Mouse (Mus musculus) cerebellum, adult 18-20 months (tissue): ENCODE measurements around the gene Slc38a6.
A peak's percentile ranks its signal among the peaks of the same experiment; 100 is the strongest.

Experiments used
- DNase-seq, 2 experiments: peaks; one replicate each; pipeline ENCODE4 v3.0.0; 2021

Slc38a6 gene

DNA sequence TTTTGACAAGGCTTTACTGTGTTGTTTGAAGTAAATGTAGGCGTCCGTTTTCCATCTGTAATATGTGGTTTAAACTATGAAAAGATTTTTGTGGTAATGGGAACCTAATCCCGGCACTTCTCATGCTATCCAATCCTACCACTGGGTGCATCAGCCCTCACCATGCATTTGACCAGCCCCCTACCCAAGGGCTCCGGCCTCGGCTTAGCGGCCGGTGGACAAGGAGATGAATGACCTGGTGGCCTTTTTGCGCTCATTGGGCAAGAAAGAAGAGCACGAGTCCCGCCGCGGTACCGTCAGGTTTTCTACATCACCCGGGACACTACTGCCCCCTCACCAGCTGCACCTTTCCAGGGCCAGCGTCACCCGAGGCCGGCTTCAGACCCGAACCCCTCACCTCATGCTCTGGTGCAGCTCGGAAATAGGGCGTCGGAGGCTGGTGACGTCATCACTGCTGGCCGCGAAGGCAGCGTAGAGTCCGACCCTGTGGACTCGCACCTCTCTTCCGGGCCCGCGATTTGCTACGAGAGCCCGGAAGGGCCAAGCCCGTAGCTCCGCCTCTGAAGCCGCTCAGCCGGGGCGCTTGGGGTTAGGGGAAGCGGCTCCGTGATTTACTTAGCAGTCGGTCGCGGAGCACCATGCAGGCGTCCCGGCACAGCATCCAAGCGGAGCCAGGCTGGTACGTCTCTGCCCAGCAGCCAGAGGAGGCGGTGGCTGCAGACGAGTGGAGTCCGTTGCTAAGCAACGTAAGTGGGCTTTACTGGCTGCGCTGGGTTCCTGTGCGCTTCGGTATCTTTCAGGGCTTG is at the start of gene Slc38a6, which contains the start of gene Trmt5:
Slc38a6 (plus strand) TSS at position 493 of the 806 bp plus-strand sequence.
Trmt5 (minus strand) TSS at position 424 of the 806 bp plus-strand sequence.
- DNase-seq, result peak; percentile 91

DNA sequence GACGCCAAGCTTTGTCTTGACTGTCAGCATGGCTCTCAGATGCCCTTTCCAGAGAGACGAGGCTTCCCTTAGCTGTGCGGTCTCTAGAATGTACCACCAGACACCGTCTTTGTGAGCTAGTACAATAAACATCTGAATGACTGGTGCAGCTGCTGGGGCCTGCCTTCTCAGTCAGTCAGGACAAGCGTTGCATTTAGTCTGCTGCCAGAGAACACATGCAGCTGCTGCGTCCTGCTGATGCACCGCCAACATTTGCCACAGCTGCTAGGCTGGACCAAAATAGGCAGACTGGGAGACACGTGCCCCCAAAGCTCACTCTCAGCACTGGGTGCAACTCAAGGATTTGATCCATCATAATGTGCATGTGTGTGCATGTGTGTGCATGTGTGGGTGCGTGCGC is 44.6 kb upstream of the Slc38a6 start:
- DNase-seq, result no peak

DNA sequence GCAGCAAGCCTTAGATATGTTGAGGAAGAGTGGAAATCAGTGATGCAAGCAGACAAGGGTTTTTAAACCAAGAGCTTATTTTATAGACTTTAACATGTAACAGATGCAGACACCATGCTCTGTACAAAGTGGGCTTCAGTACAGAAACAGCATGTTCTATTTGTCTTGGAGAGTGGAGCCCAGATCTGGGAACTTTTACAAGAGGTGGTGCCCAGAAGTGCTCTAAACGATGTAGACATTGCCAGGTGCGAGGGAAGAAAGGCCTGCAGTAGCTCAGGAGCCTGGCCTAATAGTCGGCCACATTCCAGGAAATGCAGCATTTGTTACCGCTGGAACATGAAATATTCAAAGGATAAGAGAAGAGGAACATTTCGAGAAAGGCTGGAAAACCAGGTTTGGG is 40.9 kb upstream of the Slc38a6 start:
- DNase-seq, result no peak

DNA sequence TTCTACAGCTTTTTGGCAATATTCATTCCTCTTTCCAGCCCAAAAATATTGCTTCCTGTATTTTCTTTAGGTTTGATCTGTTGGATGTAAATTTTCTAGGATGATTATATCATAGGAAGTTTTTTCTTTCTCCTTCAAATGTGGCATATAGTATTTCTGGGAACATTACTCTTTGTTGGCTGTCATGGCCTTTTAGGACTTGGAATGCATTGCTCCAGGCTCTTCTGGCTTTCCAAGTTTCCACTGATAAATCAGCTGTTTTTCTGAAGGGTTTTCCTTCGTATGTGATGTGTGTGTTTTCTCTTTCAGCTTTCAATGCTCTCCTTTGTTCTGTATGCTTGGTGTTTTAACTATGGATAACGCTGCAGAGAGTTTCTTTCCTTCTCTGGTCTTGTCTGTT is 31.6 kb upstream of the Slc38a6 start:
- no peak for DNase-seq

DNA sequence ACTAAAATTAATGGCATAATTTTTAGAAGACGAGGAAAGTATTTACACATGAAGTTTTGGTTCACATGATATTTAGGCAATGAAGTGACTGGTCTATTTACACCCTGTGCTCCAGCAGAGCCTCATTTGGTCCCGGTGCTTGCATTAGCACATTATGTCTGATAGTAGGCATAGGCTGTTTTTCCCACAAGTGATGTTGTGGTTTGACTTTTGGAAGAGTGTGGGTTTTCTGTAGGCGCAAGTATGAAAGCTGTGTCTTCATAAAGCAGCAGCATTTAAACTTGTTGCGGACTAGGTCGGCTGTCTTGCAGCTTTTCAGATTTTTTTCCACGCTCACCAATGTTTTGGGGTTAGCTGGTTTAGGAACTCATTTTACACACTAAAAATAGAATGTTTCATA is 27.3 kb upstream of the Slc38a6 start:
- no peak for DNase-seq

DNA sequence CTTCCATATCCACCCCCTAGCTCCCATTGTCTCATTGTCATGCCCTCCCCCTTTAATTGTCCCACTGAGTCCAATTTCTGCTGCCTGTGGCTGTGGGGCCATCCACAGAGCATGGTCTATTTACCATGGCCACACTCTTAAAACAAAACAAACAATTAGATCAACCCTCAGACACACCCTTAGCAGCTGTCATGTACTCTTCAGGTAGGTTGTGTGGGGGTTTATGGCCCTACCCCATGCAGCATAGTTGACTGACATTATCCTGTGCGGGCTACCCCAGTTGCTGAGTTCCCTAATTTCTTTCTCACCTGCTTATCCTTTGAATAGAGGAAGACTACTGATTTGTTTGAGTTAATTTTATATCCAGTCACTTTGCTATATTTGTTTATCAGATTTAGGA is 26.2 kb upstream of the Slc38a6 start:
- no peak for DNase-seq

DNA sequence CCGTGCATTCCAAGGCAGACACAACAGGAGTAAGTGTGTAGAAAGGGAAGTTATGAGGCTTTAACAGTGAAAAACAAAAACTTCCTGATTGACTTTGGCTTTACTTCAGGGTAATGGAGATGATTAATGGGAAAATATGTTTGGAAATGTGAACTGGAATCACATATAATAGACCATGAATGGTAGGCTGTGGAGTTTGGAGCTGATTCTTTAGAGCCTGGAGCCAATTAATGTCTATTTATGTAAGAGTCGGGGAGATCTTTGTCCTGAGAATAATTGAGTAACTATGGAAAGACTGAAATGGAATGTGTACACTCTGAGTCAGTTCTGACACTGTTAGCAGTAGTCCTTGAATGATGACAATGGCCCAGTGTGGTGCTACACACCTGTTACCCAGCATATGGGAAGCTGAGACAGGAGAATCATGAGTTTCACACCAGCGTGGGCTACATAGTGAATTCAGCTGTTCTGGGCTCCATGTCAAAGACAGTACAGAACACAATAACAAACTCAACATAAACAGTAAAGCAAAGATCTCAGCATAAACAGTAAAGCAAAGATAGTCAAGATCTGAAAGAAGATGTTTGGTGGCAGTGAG is 21.1 kb upstream of the Slc38a6 start:
- no peak for DNase-seq

DNA sequence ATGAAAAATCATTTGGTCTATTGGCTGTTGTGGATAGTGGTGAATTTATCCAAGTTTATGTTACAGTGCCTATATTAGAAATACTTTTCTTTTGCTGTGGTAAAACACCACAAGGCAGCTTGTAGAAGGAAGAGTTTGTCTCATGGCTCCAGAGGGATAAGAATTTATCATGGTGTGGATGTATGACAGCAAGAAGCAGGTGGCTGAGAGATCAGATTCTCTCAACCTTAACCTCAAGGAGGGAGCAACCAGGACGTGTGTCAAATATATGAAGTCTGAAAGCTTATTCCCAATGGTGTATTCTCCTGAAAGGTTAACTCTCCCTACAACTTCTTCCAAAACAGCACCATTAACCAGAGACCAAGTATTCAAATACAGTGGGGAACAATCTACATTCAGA is 20.0 kb upstream of the Slc38a6 start:
- no peak for DNase-seq

DNA sequence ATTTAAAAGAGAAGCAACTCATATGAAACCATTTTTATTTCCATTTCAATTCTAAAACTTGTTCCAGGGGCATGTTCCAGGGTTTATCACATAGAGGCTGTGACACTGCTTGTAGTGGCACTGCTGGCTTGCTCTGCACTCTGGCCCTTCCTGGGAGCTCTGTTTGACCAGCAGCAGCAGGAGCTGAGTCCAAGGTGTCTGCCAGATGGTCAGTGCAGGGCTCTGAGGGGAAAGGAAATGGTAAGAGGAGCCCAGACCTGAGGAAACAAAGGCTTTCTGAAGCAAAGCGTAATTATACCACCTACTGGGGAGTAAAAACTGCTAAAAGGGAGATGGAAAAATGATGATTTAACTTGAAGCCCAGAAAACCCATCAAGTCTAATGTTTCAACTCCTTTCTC is 18.1 kb upstream of the Slc38a6 start:
- peak; percentile 11 to 43 for DNase-seq

DNA sequence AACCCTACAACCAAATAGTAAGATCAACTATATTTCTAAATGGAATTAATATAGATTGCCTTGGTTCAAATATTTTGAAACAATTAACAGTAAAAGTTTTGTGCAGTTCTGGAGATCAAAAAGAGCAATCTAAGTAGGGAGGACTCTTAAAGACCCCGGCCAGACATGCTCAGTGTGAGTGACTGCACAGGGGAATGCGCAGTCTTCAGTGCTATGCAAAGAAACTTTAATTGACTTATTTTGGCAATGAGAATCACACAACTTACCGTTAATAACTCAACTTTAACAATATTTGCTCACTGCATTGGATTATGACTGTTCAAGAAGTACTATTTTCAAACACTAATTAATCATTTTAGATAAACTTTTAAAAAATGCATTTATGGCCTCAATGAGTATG is 17.0 kb upstream of the Slc38a6 start:
- no peak for DNase-seq

DNA sequence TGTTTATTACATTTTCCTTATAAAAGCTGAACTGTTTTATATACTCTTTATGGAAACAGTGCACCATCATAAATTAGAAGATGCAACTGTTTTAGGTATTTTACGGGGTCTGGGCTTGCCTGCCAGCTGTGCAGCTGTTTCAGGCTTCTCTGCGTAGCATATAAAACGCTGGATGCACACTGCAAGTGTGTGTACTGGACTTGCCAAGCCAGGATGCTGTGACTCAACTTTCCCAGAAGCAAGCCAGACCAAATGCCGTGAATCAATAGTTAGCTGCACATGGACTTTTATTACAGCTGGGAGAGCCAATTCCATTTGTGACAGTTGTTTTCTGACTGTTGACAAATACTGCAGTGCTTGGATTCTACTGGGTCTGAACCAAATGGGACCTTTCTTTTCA is 16.6 kb upstream of the Slc38a6 start:
- DNase-seq, result no peak

DNA sequence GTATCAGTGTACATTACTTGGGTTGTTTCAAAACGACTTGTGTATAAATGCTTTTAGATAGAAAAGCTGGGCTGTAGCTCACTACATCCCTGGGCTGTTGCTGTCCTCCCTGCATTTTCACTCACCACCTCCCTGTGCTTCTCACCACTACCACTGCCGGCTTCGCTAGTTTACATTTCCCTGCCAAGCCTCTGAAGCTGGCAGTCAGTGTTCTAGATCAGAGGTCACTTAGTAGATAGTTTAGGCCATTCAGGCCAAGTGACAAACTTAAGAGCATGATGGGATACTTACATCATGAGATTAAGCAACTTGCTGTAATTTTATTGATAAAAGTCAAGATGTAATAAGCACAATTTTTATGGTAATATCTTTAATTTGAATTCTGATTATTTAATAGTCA is 11.7 kb upstream of the Slc38a6 start:
- no peak for DNase-seq

DNA sequence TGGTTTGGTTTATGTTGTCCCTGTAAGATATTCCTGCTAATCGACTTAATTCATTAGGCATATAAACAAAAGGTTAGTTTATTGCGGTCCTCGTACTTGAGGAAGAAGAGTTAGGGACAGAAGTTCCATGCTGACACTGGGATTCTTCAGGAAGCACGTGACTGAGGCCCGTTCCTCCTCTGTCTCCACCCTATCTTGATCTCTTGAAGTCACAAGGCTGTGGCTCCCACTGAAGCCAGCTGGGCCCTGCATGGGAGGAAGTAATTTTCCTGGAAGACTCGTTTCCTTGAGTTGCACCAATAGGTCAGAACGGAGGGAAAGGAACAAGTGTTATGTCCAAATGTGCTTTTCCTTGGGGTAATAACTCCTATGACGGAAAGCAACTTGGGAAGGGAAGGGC is 1.0 kb downstream of the Slc38a6 start:
- no peak for DNase-seq

DNA sequence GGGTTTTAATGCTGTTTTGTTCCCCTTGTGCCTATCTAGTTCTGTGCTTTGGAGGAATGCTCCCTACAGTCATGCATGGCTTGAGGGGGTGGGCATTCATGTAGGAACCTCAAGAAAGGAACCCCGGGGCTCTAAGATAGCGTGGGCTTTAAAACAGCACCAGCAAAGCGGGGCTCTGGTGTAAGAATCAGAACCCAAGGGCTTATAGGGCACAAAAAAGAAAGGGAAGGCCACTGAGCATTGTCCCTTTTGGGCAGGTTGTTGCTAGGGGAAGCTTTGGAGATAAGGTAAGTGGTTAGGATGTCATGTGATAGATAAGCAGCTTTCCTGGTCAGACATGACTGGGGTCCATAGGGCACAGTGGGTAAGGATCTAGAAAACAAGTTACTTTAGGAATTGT is 2.0 kb downstream of the Slc38a6 start:
- no peak for DNase-seq

DNA sequence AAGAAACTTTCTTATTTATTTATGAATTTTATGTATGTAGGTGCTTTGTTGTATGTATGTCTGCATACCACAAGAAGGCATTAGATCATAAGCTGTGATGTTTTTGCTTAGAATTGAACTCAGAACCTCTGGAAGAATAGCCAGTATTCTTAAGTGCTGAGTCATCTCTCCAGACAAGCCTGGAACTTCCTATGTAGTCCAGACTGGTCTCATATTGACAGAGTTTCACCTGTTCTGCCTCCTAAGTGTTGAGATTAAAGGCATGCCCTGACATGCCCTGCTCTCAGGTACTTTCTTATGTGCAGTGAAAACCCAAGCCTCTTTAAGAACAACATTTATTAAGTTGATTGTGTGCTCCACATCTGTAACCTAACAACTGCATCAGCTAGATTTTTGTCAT is 8.3 kb downstream of the Slc38a6 start:
- DNase-seq, result no peak

DNA sequence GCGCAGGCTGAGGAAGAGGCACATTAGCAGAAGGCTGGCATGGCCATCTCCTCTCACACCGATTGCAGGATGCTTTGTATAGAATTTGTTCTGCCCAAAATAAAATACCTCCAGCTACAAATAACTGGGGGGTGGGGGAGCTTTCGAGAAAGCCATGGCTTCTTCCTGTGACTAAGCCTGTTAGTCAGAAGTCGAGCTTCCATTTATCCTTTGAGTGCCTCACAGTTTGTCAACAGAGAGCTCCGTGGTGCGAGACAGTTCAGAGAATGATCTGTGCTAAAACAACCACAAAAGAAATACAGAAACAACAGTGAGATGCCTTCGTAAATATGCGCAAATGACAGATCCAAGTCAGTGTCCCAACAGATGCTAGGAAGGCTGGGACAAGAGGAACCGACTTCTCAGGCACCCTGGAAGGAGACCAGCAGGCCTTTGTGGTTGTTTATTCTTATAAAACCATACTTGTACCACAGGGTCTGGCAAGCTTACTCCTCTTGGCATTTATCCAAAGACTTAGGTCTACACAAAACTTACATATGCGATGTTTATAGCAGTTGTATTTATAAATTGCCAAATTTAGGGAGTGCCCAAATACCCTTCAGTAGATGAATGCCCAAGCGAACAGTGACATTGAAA is 9.0 kb downstream of the Slc38a6 start:
- no peak for DNase-seq

DNA sequence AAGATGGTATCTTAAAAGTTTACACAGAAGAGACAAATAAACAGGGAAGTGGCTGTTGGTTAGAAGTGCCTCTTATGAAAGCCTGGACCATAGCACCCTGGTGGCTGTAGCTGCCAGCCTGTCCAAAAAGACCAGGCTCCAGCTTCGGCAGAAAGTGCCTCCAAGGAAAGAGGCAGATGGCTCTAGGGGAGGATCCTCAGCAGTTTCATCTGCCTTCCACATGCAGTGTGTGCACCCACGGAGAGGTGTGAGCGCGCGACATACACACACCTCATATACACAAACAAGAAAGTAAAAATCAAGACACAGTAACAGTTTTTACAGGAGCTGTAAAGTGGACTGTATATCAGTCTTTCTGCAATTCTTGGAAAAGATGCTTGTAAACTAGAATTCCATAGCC is 12.0 kb downstream of the Slc38a6 start:
- no peak for DNase-seq

DNA sequence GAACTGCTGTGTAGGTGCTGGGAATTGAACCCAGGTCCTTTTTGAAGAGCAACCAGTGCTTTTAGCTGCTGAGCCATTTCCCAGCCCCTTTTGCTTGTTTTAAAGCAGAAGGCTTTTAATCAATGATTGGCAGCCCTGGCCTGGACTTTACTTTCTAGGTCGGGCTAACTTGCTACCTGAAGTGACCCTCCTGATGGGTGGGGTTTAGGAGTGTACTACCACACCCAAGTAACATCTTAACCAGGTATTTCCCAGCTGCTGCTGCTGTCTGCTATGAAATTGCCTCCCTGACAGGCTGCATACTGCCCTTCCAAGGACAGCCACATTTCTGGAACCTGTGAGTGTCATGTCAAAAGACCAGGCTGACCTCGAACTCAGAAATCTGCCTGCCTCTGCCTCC is 14.0 kb downstream of the Slc38a6 start:
- DNase-seq, result no peak

DNA sequence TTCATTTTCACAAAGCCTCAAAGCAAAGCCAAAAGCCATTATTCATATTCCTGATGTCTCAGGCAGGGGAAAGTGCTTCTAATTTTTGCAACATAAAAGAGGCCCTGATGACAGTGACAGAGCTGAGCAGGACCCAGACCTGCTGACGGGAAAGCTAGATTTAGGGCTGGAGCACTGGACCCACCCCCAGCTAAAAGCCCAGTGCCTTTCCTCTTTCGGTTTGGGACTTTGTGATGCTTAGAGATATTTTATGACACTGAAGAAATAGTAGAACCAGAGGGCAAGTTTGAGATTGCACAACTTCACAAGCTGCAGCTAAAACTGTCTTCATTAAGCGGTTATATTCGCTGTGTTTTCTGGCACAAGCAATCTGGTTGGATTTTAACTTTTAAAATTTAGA is 18.1 kb downstream of the Slc38a6 start:
- no peak for DNase-seq

DNA sequence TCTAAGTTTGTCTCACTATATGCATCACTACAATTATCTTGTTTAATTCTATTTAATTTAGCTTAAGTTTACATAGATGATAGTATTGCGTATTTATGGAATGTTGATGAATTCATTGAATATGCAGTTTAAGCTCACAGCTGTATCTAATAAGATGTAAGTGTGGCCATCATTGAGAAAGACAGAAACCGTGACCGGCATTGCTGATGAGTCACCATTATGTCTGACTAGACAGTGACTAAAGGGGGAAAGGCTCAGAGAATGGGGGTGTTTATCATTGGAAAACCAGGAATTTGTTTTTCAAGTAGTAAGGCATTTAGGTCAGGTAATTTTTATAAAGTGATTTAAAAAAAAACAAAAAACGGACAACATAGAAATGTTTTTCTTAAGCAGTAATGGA is 21.2 kb downstream of the Slc38a6 start:
- DNase-seq, result no peak

DNA sequence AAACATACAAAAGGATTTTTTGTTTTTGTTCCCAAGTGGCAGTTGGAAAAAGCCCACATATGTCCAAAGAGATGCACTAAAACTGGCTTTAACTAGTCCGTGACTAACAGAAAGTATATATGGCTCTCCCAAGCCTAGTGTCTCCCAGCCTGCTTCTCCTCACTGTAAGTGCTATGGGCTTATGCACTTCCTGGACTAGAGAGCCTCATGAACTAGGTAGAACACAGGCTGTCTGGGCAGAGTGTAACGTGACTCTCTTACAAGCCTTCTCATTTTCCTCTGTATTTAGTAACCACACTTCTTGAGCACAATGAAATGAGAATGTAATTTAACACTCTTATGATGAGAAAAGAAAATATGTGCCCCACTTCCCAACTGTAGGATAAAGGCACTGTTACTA is 22.1 kb downstream of the Slc38a6 start:
- DNase-seq, result no peak

DNA sequence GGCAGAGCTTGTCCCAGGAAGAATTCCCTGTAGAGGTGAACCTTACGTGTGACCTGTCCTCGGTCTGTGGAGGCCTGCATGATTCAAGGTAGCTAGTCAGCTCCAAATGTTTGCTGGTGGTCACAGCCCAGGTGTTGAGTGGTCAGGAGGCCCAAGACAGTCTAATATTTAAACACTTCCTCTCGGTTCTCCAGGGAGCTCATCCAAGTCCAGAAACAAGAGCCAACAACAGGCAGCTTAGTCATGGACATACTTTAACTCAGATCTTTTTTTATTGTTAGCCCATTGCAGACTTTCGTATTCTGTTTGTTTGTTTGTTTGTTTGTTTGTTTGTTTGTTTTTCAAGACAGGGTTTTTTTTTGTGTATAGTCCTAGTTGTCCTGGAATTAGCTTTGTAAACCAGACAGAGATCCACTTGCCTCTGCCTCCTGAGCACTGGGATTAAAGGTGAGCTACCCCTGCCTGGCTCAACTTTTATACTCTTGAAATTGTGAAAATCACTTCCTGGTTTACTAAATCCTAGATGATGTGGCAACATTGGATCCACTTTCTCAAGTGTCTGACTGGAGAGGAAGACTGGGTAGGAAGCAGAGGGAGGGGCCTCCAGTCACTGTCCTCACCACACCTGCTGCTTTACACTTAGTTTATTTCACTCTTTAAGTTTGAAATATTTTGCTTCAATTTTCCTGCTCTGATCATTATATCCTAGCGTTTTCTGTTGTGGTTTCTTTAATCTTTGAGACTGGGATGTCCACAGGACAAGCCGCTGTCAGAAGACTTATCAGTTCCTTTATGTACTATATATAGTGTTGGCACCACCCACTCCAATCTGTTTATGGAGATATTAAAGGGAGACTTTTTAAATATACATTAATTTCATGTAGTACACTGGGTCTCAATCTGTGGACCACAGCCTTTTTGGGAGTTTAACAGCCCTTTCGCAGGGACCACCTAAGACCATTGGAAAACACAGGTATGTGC is 31.4 kb downstream of the Slc38a6 start:
- no peak for DNase-seq

DNA sequence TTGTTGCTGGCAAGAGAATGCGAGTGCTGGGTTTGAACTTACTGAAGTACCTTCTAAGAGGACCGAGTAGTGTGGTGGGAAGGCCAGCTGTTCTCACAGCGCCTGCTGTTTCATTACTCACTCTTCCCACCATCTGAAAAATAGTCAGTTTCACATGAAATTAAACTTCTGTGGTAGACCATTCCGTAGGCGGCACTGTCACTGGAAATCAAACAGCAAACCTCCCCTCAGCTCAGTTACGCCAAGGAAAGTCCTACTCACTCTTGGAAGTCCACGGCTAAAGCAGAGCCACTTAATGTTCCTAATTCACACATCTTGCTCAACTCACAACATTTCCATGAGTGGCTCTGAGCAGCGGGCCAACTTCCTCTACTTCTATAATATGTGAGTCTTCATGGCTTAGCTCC is 37.6 kb downstream of the Slc38a6 start:
- DNase-seq, result no peak
